Comparison of ENCODE assay signal across 17 mouse cellular contexts in genomic region chr11:41903661-41904060, GRCm38 (mm10).
"Had no signal": no experiment of that assay in that cellular context is flagged by ENCODE, and none has a peak within 500 bp of the region (broad histone marks: within the 10 kb centered on the region; RNA-seq: fewer than 3 reads in every experiment).

No protein-coding gene starts in this region.

- DNase-seq: kidney, postnatal 10 days; kidney, postnatal 4 days; left cerebral cortex, postnatal 4 days; lung, embryonic 14.5 days; lung, postnatal 10 days; lung, postnatal 4 days; retina, postnatal 1 day; right cerebral cortex, postnatal 4 days; spleen, adult 18-20 months; thymus, adult 2 months; thymus, postnatal 25 days had no signal

- H3K27me3 ChIP-seq: limb, embryonic 13.5 days; liver, embryonic 15.5 days; midbrain, embryonic 15.5 days; neural tube, embryonic 13.5 days had no signal

- H3K4me1 ChIP-seq: limb, embryonic 13.5 days; liver, embryonic 15.5 days; midbrain, embryonic 10.5 days; midbrain, embryonic 15.5 days; neural tube, embryonic 13.5 days had no signal

- ATAC-seq: midbrain, embryonic 15.5 days had no signal

- H3K36me3 ChIP-seq: limb, embryonic 13.5 days; liver, embryonic 15.5 days; midbrain, embryonic 10.5 days; midbrain, embryonic 15.5 days; neural tube, embryonic 13.5 days had no signal

- H3K9ac ChIP-seq: limb, embryonic 13.5 days; liver, embryonic 15.5 days; lung, embryonic 14.5 days; midbrain, embryonic 15.5 days; neural tube, embryonic 13.5 days had no signal

- H3K4me2 ChIP-seq: limb, embryonic 13.5 days; liver, embryonic 15.5 days; lung, embryonic 14.5 days; midbrain, embryonic 15.5 days; neural tube, embryonic 13.5 days had no signal

- H3K9me3 ChIP-seq: limb, embryonic 13.5 days; liver, embryonic 15.5 days; midbrain, embryonic 10.5 days; midbrain, embryonic 15.5 days; neural tube, embryonic 13.5 days had no signal

- H3K27ac ChIP-seq: layer of hippocampus, adult 2 months; limb, embryonic 13.5 days; liver, embryonic 15.5 days; midbrain, embryonic 10.5 days; midbrain, embryonic 15.5 days; neural tube, embryonic 13.5 days had no signal

- H3K4me3 ChIP-seq: layer of hippocampus, adult 2 months; limb, embryonic 13.5 days; liver, embryonic 15.5 days; midbrain, embryonic 10.5 days; midbrain, embryonic 15.5 days; neural tube, embryonic 13.5 days had no signal
